Mouse (Mus musculus) ES-E14 (cell line): Measurements from ENCODE around the gene Mxra7. TPM values are rescaled to one million over a fixed set of nuclear protein-coding genes. Genes with fewer than 3 reads are reported as not detected.

Experiments
- DNase-seq: peaks from one replicate; pipeline ENCODE4 v3.0.0-alpha.2; 2013; ENCODE audit warnings: low read depth, low spot score
- H3K27ac ChIP-seq: 2 replicates; pipeline ENCODE4 v1.5.1; 2012; ENCODE audit warnings: low read depth, mild to moderate bottlenecking, low read length, moderate library complexity, mixed read lengths; ENCODE audit not compliant: poor library complexity, insufficient read depth, severe bottlenecking
- H3K36me3 ChIP-seq: 2 replicates; pipeline ENCODE4 v1.6.1; 2012; ENCODE audit warnings: mild to moderate bottlenecking, low read length, moderate library complexity, mixed read lengths; ENCODE audit not compliant: control insufficient read depth, poor library complexity, insufficient read depth, severe bottlenecking
- H3K4me1 ChIP-seq, 2 experiments: fragments of 150-350 bp in 1 of 2; sonication (generic) in 1 of 2; 2 replicates each; pipeline ENCODE4 v1.6.1; 2012; ENCODE audit warnings: low read length in 2 of 2, mild to moderate bottlenecking in 1 of 2, mixed read lengths in 1 of 2; ENCODE audit not compliant: control insufficient read depth in 2 of 2, insufficient read depth in 2 of 2, poor library complexity in 1 of 2
- H3K4me3 ChIP-seq, 2 experiments: fragments of 150-350 bp in 1 of 2; sonication (generic) in 1 of 2; 2 replicates each; pipeline ENCODE4 v1.5.1; 2012; ENCODE audit warnings: low read length in 2 of 2, low read depth in 1 of 2, mild to moderate bottlenecking in 1 of 2, mixed read lengths in 1 of 2; ENCODE audit not compliant: insufficient read depth in 1 of 2, poor library complexity in 1 of 2, severe bottlenecking in 1 of 2
- H3K9ac ChIP-seq: 2 replicates; pipeline ENCODE4 v1.6.1; 2012; ENCODE audit warnings: low read depth, mild to moderate bottlenecking, low read length, mixed read lengths; ENCODE audit not compliant: poor library complexity, insufficient read depth, severe bottlenecking
- H3K9me3 ChIP-seq: fragments of 150-350 bp; sonication (generic); 2 replicates; pipeline ENCODE4 v1.6.1; 2012; ENCODE audit warnings: low read depth, mild to moderate bottlenecking, low read length; ENCODE audit not compliant: control insufficient read depth, insufficient read depth
- CHD2 ChIP-seq: IDR thresholded peaks from 2 replicates; pipeline ENCODE4 v1.6.1; 2014; ENCODE audit warnings: mild to moderate bottlenecking, low read depth, low read length, inconsistent platforms
- HCFC1 ChIP-seq: IDR thresholded peaks from 2 replicates; pipeline ENCODE4 v1.6.1; 2012; ENCODE audit warnings: low read length, inconsistent platforms, borderline replicate concordance; ENCODE audit not compliant: insufficient read depth
- MAFK ChIP-seq: IDR thresholded peaks from 2 replicates; pipeline ENCODE4 v1.6.1; 2014; ENCODE audit warnings: mild to moderate bottlenecking, low read depth, low read length, inconsistent platforms; ENCODE audit not compliant: insufficient read depth
- ZC3H11A ChIP-seq: IDR thresholded peaks from 2 replicates; pipeline ENCODE4 v1.6.1; 2012; ENCODE audit warnings: low read depth, mild to moderate bottlenecking, inconsistent platforms, low read length, borderline replicate concordance
- ZNF384 ChIP-seq: IDR thresholded peaks from 2 replicates; pipeline ENCODE4 v1.6.1; 2012; ENCODE audit warnings: low read depth, low read length, inconsistent platforms
- in situ Hi-C, 2 experiments: fragments of 600-800 bp; cut with MboI; formaldehyde crosslinking; loops; one replicate each; pipeline ENCODE4 v1.15.1; 2025; ENCODE audit warnings: low sequenced_read_pairs in 2 of 2, inconsistent platforms in 1 of 2; ENCODE audit not compliant: unreplicated experiment in 2 of 2
- total RNA-seq: library from RNA; depleted of rRNA; stranded (reverse); fragments of 300-350 nt; gene quantifications from 2 replicates; pipeline ENCODE4 v1.2.3, GENCODE M21; 2012

Mxra7 gene
- total RNA-seq, 1 experiment = 5.8 TPM

- in situ Hi-C loops = loop anchor here in 1 of 2 experiments (25.0 kb wide), 1 partner anchor 172 kb away; the partner anchor contains the start of gene Rhbdf2
- Histone ChIP-seq H3K36me3 (no peaks in the 10 kb centered on the region), H3K27ac (no peak overlapping the region)
Measured at GRCm38 (mm10) chr11:116808811-116809395, 18.9 kb downstream of the Mxra7 start.

GRCm38 (mm10) chr11:116807938-116808606 lies 19.8 kb downstream of the Mxra7 start:
- Histone ChIP-seq H3K4me3 (no peak overlapping the region), H3K9me3 (no peaks in the 10 kb centered on the region), H3K36me3 (no peaks in the 10 kb centered on the region), H3K9ac (no peak overlapping the region), H3K4me1 (peaks cover 0 to 12% of the 10 kb centered on the region in 2 experiments; a peak in 2 of 4 replicates), H3K27ac (no peak overlapping the region)
- in situ Hi-C loops = loop anchor here in 1 of 2 experiments (25.0 kb wide), 1 partner anchor 171 kb away; the partner anchor contains the start of gene Rhbdf2
- peak; percentile 63; the same call in 1 of the 2 replicates for TF ChIP-seq ZNF384
- no peak for TF ChIP-seq MAFK
- no peak for TF ChIP-seq HCFC1
- TF ChIP-seq ZC3H11A = peak; percentile 90
- peak; percentile 74 for DNase-seq

More at GRCm38 (mm10) chr11:116808811-116809395, 18.9 kb downstream of the Mxra7 start:
- peaks cover 0 to 19% of the 10 kb centered on the region in 2 experiments; a peak in 2 of 4 replicates for H3K4me1 ChIP-seq
- no peak overlapping the region for H3K9ac ChIP-seq
- no peaks in the 10 kb centered on the region for H3K9me3 ChIP-seq
- no peak overlapping the region for H3K4me3 ChIP-seq
- DNase-seq = no peak
- TF ChIP-seq ZNF384 (no peak), HCFC1 (no peak), CHD2 (no peak), MAFK (no peak), ZC3H11A (no peak)

- in situ Hi-C loops = loop anchor here in 1 of 2 experiments (25.0 kb wide), 1 partner anchor 170 kb away; the partner anchor contains the start of gene Rhbdf2
Measured at GRCm38 (mm10) chr11:116807526-116807925, 20.3 kb downstream of the Mxra7 start.

GRCm38 (mm10) chr11:116807116-116807515 lies 20.7 kb downstream of the Mxra7 start:
- no peaks in the 10 kb centered on the region for H3K9me3 ChIP-seq
- no peak overlapping the region for H3K27ac ChIP-seq
- peaks cover 0 to 10% of the 10 kb centered on the region in 2 experiments; a peak in 2 of 4 replicates for H3K4me1 ChIP-seq
- in situ Hi-C loops = loop anchor here in 1 of 2 experiments (25.0 kb wide), 1 partner anchor 170 kb away; the partner anchor contains the start of gene Rhbdf2
- no peaks in the 10 kb centered on the region for H3K36me3 ChIP-seq
- no peak overlapping the region for H3K4me3 ChIP-seq
- TF ChIP-seq ZNF384 = 0 out of 2 replicates have a peak, but pooled peaks have one; percentile 36
- TF ChIP-seq ZC3H11A = no peak
- TF ChIP-seq CHD2 = no peak
- no peak for TF ChIP-seq MAFK
- TF ChIP-seq HCFC1 = no peak
- no peak overlapping the region for H3K9ac ChIP-seq
- DNase-seq = no peak

More at GRCm38 (mm10) chr11:116807526-116807925, 20.3 kb downstream of the Mxra7 start:
- H3K36me3 ChIP-seq = no peaks in the 10 kb centered on the region
- no peak for TF ChIP-seq ZC3H11A
- TF ChIP-seq CHD2 = no peak
- no peak for TF ChIP-seq ZNF384
- no peak for TF ChIP-seq MAFK
- TF ChIP-seq HCFC1 = no peak
- no peak overlapping the region for H3K4me3 ChIP-seq
- H3K27ac ChIP-seq = no peak overlapping the region
- DNase-seq = no peak
- no peaks in the 10 kb centered on the region for H3K9me3 ChIP-seq
- no peak overlapping the region for H3K9ac ChIP-seq
- peaks cover 0 to 9% of the 10 kb centered on the region in 2 experiments; a peak in 2 of 4 replicates for H3K4me1 ChIP-seq
